Mouse (Mus musculus): ENCODE data around the gene Pgm3. TPM values are rescaled to one million over a fixed set of nuclear protein-coding genes. Genes with fewer than 3 reads are reported as not detected.
A peak's percentile ranks its signal among the peaks of the same experiment; 100 is the strongest.

The Pgm3 gene
- polyA plus RNA-seq, 1 experiment from 2014 or later = 32.6 TPM

DNA sequence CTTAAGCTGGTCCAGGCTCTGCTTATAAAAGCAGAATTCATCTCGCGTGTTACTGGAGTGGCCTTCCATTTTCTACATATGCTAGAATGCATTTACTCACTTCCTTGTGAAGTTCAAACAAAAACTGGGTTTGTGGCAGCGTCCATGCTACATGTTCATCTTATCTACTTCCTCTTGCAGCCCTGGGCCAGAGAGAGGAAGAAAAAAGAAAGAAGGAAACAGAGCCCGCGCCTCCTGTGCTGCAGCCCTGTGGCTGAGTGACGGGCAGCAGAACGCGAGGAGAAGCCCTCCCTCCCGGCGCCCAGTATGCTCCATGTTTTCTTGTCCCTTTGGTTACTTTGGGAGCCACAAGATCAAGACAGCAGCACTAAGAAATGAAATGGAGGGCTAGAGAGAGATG, 8.0 kb upstream of the Pgm3 start:
- Histone ChIP-seq H3K27ac (no peak overlapping the region), H3K4me3 (replicated peaks; ENCODE audit: low read depth, low read length) (no peak overlapping the region), H3K9ac (ENCODE audit: low read depth, low read length) (no peak overlapping the region), H3K36me3 (ENCODE audit: insufficient read depth, low read length) (no peaks in the 10 kb centered on the region), H3K9me3 (replicated peaks; ENCODE audit: low read length) (no peaks in the 10 kb centered on the region), H3K4me2 (ENCODE audit: low read length) (no peak overlapping the region), H3K27me3 (ENCODE audit: insufficient read depth, low read length) (no peaks in the 10 kb centered on the region), H3K4me1 (replicated peaks; ENCODE audit: insufficient read depth, low read length) (no peaks in the 10 kb centered on the region)
- ATAC-seq (replicated peaks; ENCODE audit: low FRiP score, low read depth) (no peak), DNase-seq (ENCODE audit: low spot score) (no peak)
- WGBS = 82% methylated on average over 10 of the region's 10 CpGs
- TF ChIP-seq CTCF (IDR thresholded peaks at IDR 0.05; ENCODE audit: low read depth) = no peak

- Histone ChIP-seq H3K9me3 (replicated peaks; ENCODE audit: low read length) (no peaks in the 10 kb centered on the region), H3K4me2 (ENCODE audit: low read length) (no peak overlapping the region), H3K27me3 (ENCODE audit: insufficient read depth, low read length) (no peaks in the 10 kb centered on the region), H3K4me3 (replicated peaks; ENCODE audit: low read depth, low read length) (no peak overlapping the region), H3K36me3 (ENCODE audit: insufficient read depth, low read length) (no peaks in the 10 kb centered on the region), H3K4me1 (replicated peaks; ENCODE audit: insufficient read depth, low read length) (no peaks in the 10 kb centered on the region), H3K9ac (ENCODE audit: low read depth, low read length) (no peak overlapping the region), H3K27ac (no peak overlapping the region)
- ATAC-seq (replicated peaks; ENCODE audit: low FRiP score, low read depth) = no peak
- TF ChIP-seq CTCF (IDR thresholded peaks at IDR 0.05; ENCODE audit: low read depth) = no peak
- DNase-seq (ENCODE audit: low spot score) = no peak
- 91% methylated on average over 6 of the region's 6 CpGs for WGBS
These were observed 3.5 kb upstream of the Pgm3 start for GRCm38 (mm10) chr9:86575178-86575577.

GRCm38 (mm10) chr9:86573616-86574303, 2.1 kb upstream of the Pgm3 start:
- H3K4me3 ChIP-seq (replicated peaks; ENCODE audit: low read depth, low read length) = no peak overlapping the region
- H3K27ac ChIP-seq = no peak overlapping the region
- H3K27me3 ChIP-seq (ENCODE audit: insufficient read depth, low read length) = no peaks in the 10 kb centered on the region
- no peak overlapping the region for H3K4me2 ChIP-seq (ENCODE audit: low read length)
- no peaks in the 10 kb centered on the region for H3K9me3 ChIP-seq (replicated peaks; ENCODE audit: low read length)
- no peak for DNase-seq (ENCODE audit: low spot score)
- H3K36me3 ChIP-seq (ENCODE audit: insufficient read depth, low read length) = no peaks in the 10 kb centered on the region
- WGBS = 70% methylated on average over 20 of the region's 20 CpGs
- H3K9ac ChIP-seq (ENCODE audit: low read depth, low read length) = no peak overlapping the region
- ATAC-seq (replicated peaks; ENCODE audit: low FRiP score, low read depth) = no peak
- H3K4me1 ChIP-seq (replicated peaks; ENCODE audit: insufficient read depth, low read length) = no peaks in the 10 kb centered on the region
- TF ChIP-seq CTCF (IDR thresholded peaks at IDR 0.05; ENCODE audit: low read depth) = no peak

DNA sequence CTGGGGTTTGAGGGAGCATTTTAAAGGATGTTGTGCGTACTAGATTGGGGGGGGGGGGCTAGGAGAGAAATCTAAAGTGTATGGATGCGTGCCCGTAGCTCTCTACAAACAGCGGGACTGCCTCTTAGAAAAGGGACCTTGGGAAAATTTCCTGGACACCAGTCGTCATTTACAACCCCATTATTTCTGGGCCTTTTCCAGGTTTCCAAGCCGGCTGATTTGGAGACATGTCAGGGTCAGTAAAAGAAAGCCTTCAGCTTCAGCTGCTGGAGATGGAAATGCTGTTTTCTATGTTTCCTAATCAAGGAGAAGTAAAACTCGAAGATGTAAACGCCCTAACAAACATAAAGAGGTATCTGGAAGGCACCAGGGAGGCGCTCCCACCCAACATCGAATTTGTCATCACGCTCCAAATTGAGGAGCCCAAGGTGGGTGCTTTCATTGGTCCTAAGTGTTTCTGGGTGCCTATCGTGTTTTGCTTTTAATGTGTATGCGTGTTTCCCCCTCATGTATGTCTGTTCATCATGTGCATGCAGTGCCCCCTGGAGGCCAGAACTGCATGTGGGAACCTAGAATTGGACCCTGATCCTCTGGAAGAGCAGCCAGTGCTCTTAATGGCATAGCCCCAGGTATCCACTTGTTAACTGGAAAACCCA, 1.1 kb upstream of the Pgm3 start:
- Histone ChIP-seq H3K9me3 (replicated peaks; ENCODE audit: low read length) (no peaks in the 10 kb centered on the region), H3K4me3 (replicated peaks; ENCODE audit: low read depth, low read length) (peak overlapping the region; percentile 78), H3K27ac (no peak overlapping the region), H3K9ac (ENCODE audit: low read depth, low read length) (0 out of 2 replicates have a peak overlapping the region, but pooled peaks have one; percentile 58), H3K27me3 (ENCODE audit: insufficient read depth, low read length) (no peaks in the 10 kb centered on the region), H3K4me1 (replicated peaks; ENCODE audit: insufficient read depth, low read length) (no peaks in the 10 kb centered on the region), H3K36me3 (ENCODE audit: insufficient read depth, low read length) (no peaks in the 10 kb centered on the region), H3K4me2 (ENCODE audit: low read length) (peak overlapping the region; percentile 100)
- DNase-seq (ENCODE audit: low spot score) = peak; percentile 81
- peak; percentile 88 for TF ChIP-seq CTCF (IDR thresholded peaks at IDR 0.05; ENCODE audit: low read depth)
- 7% methylated on average over 13 of the region's 13 CpGs for WGBS
- ATAC-seq (replicated peaks; ENCODE audit: low FRiP score, low read depth) = no peak

- H3K27me3 ChIP-seq (ENCODE audit: insufficient read depth, low read length) = no peaks in the 10 kb centered on the region
- H3K4me2 ChIP-seq (ENCODE audit: low read length) = peak overlapping the region; percentile 100
- H3K4me3 ChIP-seq (replicated peaks; ENCODE audit: low read depth, low read length) = peak overlapping the region; percentile 78
- peak overlapping the region; percentile 58 for H3K9ac ChIP-seq (ENCODE audit: low read depth, low read length)
- no peaks in the 10 kb centered on the region for H3K4me1 ChIP-seq (replicated peaks; ENCODE audit: insufficient read depth, low read length)
- TF ChIP-seq CTCF (IDR thresholded peaks at IDR 0.05; ENCODE audit: low read depth) = no peak
- no peaks in the 10 kb centered on the region for H3K9me3 ChIP-seq (replicated peaks; ENCODE audit: low read length)
- WGBS = 1% methylated on average over 25 of the region's 25 CpGs
- no peak overlapping the region for H3K27ac ChIP-seq
- H3K36me3 ChIP-seq (ENCODE audit: insufficient read depth, low read length) = no peaks in the 10 kb centered on the region
- DNase-seq (ENCODE audit: low spot score) = no peak
- ATAC-seq (replicated peaks; ENCODE audit: low FRiP score, low read depth) = no peak; the same call in none of the 2 replicates
These were observed 554 bp upstream of the Pgm3 start for GRCm38 (mm10) chr9:86572196-86572595.

DNA sequence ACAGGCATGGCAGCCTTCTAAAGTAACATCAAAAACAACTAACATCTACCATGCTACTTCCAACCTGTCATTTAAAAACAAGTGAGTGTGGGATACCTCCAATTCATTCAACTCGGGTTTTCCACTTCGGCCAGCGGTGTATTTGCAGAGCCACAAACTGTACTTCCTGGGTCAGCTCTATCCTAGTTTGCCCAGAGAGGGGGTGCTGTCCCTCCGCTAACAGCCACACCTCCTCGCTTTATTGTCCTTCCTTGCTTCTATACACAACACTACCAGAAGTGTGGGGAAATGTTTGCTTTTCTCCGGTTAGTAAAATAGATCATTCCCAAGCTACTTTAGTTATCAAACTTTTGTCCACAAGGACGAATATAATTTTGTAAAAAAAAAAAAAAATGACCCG, 696 bp downstream of the Pgm3 start:
- Histone ChIP-seq H3K9ac (ENCODE audit: low read depth, low read length) (no peak overlapping the region), H3K4me3 (replicated peaks; ENCODE audit: low read depth, low read length) (peak overlapping the region; percentile 78), H3K36me3 (ENCODE audit: insufficient read depth, low read length) (0 out of 2 replicates have a peak, but pooled peaks cover 5% of the 10 kb centered on the region), H3K27me3 (ENCODE audit: insufficient read depth, low read length) (no peaks in the 10 kb centered on the region), H3K4me1 (replicated peaks; ENCODE audit: insufficient read depth, low read length) (no peaks in the 10 kb centered on the region), H3K4me2 (ENCODE audit: low read length) (peak overlapping the region; percentile 75), H3K27ac (no peak overlapping the region), H3K9me3 (replicated peaks; ENCODE audit: low read length) (no peaks in the 10 kb centered on the region)
- 7% methylated on average over 8 of the region's 8 CpGs for WGBS
- TF ChIP-seq CTCF (IDR thresholded peaks at IDR 0.05; ENCODE audit: low read depth) = peak; percentile 17; the same call in 1 of the 2 replicates
- DNase-seq (ENCODE audit: low spot score) (peak; percentile 40), ATAC-seq (replicated peaks; ENCODE audit: low FRiP score, low read depth) (no peak)

Data from kidney, postnatal 0 days (tissue).